Comparison of ENCODE assay signal across 12 mouse cellular contexts in the genomic region with DNA sequence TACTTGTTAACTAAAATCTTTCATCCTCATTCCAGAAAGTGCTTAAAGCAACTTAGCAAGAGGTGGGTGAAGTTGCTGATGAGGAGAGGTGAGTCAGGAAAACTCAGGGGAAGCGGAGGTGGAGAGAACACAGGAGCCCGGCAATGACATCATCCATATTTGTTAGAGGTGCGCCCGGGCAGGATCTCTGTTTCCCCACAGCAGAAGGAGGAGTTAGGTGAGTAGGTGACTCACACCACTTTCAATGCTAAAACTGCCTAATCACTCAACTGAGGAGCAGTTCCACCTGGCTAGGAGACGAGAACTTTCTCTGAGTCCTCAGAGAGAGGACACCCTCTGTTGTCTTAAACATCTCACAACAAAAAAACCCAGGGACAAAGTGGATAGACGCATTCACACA. TPM values are rescaled to one million over a fixed set of nuclear protein-coding genes. Genes with fewer than 3 reads are reported as not detected.
DNase-seq lines count a peak whose midpoint lies in the region; ATAC-seq and TF ChIP-seq lines count a peak whose summit lies in the region.
"Had no signal": no experiment of that assay in that cellular context is flagged by ENCODE, and none has a peak within 500 bp of the region (broad histone marks: within the 10 kb centered on the region; RNA-seq: fewer than 3 reads in every experiment).

No protein-coding gene starts in this region.

- TF ChIP-seq EP300 in stomach, postnatal 0 days (optimal IDR thresholded peaks at IDR 0.05), result no peak

- no peak overlapping the region for H3K4me2 ChIP-seq in lung, embryonic 15.5 days
- no peak overlapping the region for H3K4me2 ChIP-seq in stomach, postnatal 0 days (replicated peaks; ENCODE audit: low read depth)
- no peak overlapping the region for H3K4me2 ChIP-seq in hindbrain, postnatal 0 days (ENCODE audit: low read depth, low read length)
- H3K4me2 ChIP-seq: heart, embryonic 15.5 days had no signal

- no peaks in the 10 kb centered on the region for H3K36me3 ChIP-seq in lung, embryonic 15.5 days
- H3K36me3 ChIP-seq in stomach, postnatal 0 days (ENCODE audit: control insufficient read depth, insufficient read depth, low read length), result no peaks in the 10 kb centered on the region
- H3K36me3 ChIP-seq in hindbrain, postnatal 0 days (ENCODE audit: insufficient read depth, low read length), result no peaks in the 10 kb centered on the region
- H3K36me3 ChIP-seq: heart, embryonic 15.5 days had no signal

- 53% methylated on average over 6 of the region's 6 CpGs for WGBS in lung, embryonic 15.5 days
- WGBS in stomach, postnatal 0 days, result 33% methylated on average over 6 of the region's 6 CpGs
- 84% methylated on average over 6 of the region's 6 CpGs for WGBS in hindbrain, postnatal 0 days

- intact Hi-C loops in heart, postnatal 14 days (cut with DNase I), result no loop called here

- H3K4me3 ChIP-seq in lung, embryonic 15.5 days, result no peak overlapping the region
- no peak overlapping the region for H3K4me3 ChIP-seq in stomach, postnatal 0 days (ENCODE audit: low read depth, low read length)
- H3K4me3 ChIP-seq in hindbrain, postnatal 0 days (ENCODE audit: low read length), result no peak overlapping the region
- H3K4me3 ChIP-seq: heart, embryonic 15.5 days had no signal

- DNase-seq in urinary bladder, postnatal 14 days (ENCODE audit: low spot score), result peak; percentile 70
- DNase-seq in urinary bladder, postnatal 25 days (ENCODE audit: low spot score), result no peak
- peak; percentile 20 for DNase-seq in ZHBTc4 (ENCODE audit: low read depth, low spot score)
- DNase-seq in stomach, postnatal 0 days (ENCODE audit: low spot score), result peak; percentile 84
- no peak for DNase-seq in cerebellum, adult 11 months
- DNase-seq in heart, postnatal 14 days, result no peak
- DNase-seq in hindbrain, postnatal 0 days (ENCODE audit: low spot score), result no peak
- DNase-seq: adrenal gland, postnatal 25 days; cerebellum, adult 2 months had no signal

- peak; percentile 32; the same call in 1 of the 2 replicates for ATAC-seq in lung, embryonic 15.5 days (ENCODE audit: borderline replicate concordance, extremely low read depth, low FRiP score, low TSS enrichment)
- peak; percentile 90 for ATAC-seq in stomach, postnatal 0 days (ENCODE audit: low FRiP score, low TSS enrichment)
- ATAC-seq in hindbrain, postnatal 0 days, result no peak
- ATAC-seq: hindbrain, embryonic 16.5 days had no signal

- H3K9ac ChIP-seq in lung, embryonic 15.5 days, result no peak overlapping the region
- H3K9ac ChIP-seq in stomach, postnatal 0 days (ENCODE audit: low read length), result no peak overlapping the region
- no peak overlapping the region for H3K9ac ChIP-seq in hindbrain, postnatal 0 days (replicated peaks; ENCODE audit: low read length)
- H3K9ac ChIP-seq: heart, embryonic 15.5 days had no signal

- H3K4me1 ChIP-seq in lung, embryonic 15.5 days, result peaks cover 41% of the 10 kb centered on the region
- peaks cover 9% of the 10 kb centered on the region for H3K4me1 ChIP-seq in stomach, postnatal 0 days (replicated peaks; ENCODE audit: control insufficient read depth, insufficient read depth)
- H3K4me1 ChIP-seq in hindbrain, postnatal 0 days (ENCODE audit: insufficient read depth, low read length), result no peaks in the 10 kb centered on the region

- TF ChIP-seq CTCF in stomach, postnatal 0 days (IDR thresholded peaks at IDR 0.05; ENCODE audit: low read depth), result no peak
- no peak for TF ChIP-seq CTCF in hindbrain, postnatal 0 days (IDR thresholded peaks at IDR 0.05; ENCODE audit: low read depth)

- H3K27ac ChIP-seq in lung, embryonic 15.5 days, result peak overlapping the region; percentile 45
- peak overlapping the region; percentile 49; the same call in 1 of the 2 replicates for H3K27ac ChIP-seq in stomach, postnatal 0 days (replicated peaks)
- no peak overlapping the region for H3K27ac ChIP-seq in hindbrain, postnatal 0 days
- H3K27ac ChIP-seq: heart, embryonic 15.5 days had no signal

- no peaks in the 10 kb centered on the region for H3K27me3 ChIP-seq in lung, embryonic 15.5 days
- H3K27me3 ChIP-seq in stomach, postnatal 0 days (ENCODE audit: control insufficient read depth, insufficient read depth, low read length), result no peaks in the 10 kb centered on the region
- H3K27me3 ChIP-seq in hindbrain, postnatal 0 days (ENCODE audit: insufficient read depth, low read length), result no peaks in the 10 kb centered on the region; the same call in 1 of the 2 replicates
- H3K27me3 ChIP-seq: heart, embryonic 15.5 days had no signal

- H3K9me3 ChIP-seq in lung, embryonic 15.5 days, result no peaks in the 10 kb centered on the region
- H3K9me3 ChIP-seq in stomach, postnatal 0 days (ENCODE audit: control insufficient read depth, low read length), result no peaks in the 10 kb centered on the region
- H3K9me3 ChIP-seq in hindbrain, postnatal 0 days (ENCODE audit: low read length), result no peaks in the 10 kb centered on the region
- H3K9me3 ChIP-seq: heart, embryonic 15.5 days had no signal

RNA-seq across cellular contexts. Expression of gene Tgfbr2, which starts 48.2 kb away (rescaled TPM):
- polyA plus RNA-seq in lung, embryonic 15.5 days (2015; fragmentation: Nextera tagmentation; extraction: Ambion mirVana), result 51.4 and 53.1 TPM in 2 replicates
- polyA plus RNA-seq in stomach, postnatal 0 days (2015; fragmentation: Nextera tagmentation; extraction: Ambion mirVana), result 16.8 and 18.5 TPM in 2 replicates
- 10 to 100 TPM; 42.3 to 52.2 TPM for total RNA-seq in heart, postnatal 14 days (2021)
- 21.7 and 23.1 TPM in 2 replicates for total RNA-seq in hindbrain, postnatal 0 days (2014; rRNA removed)
- 7.2 and 7.7 TPM in 2 replicates for polyA plus RNA-seq in hindbrain, postnatal 0 days (2015; fragmentation: Nextera tagmentation; extraction: Ambion mirVana)

Comparison
In these comparisons a context has a peak if more than half of its experiments do, and no peak if none do; other contexts are left out.
1. DNase-seq: peak in urinary bladder, postnatal 14 days (single experiment), ZHBTc4 (single experiment) and stomach, postnatal 0 days (single experiment); none in urinary bladder, postnatal 25 days (single experiment), cerebellum, adult 11 months (single experiment), heart, postnatal 14 days (0 of 2) and hindbrain, postnatal 0 days (single experiment).